Mouse (Mus musculus) C2C12 (cell line): ENCODE measurements around the gene Tenm4.

Source experiments
- CTCF ChIP-seq: IDR thresholded peaks from one replicate; pipeline ENCODE4 v1.5.1; 2011; ENCODE audit not compliant: control insufficient read depth, insufficient read depth, insufficient read length
- USF1 ChIP-seq: IDR thresholded peaks from one replicate; pipeline ENCODE4 v1.6.1; 2011; ENCODE audit warnings: low read depth, mild to moderate bottlenecking, control low read depth, moderate library complexity

DNA sequence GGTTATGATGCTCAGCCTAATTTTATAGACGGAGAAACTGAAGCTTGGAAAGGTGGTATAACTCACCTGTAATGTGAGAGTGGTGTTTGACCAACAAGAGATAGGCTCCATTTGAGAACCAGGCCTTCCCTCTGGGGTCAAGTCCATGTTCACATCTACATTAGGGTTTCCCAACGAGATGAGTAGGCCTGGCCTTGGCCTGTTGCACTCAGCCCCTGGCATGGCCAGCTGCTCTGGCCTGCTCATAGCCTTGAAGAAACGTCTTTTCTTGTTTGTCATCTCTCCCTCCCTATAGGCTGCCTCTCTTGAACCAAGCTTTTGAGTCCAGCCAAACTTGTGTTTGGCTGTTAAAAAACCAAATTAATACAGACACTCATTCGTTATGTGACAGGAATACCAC, 668.5 kb downstream of the Tenm4 start:
- TF ChIP-seq CTCF: no peak
- no peak for TF ChIP-seq USF1
